Comparison of ENCODE assay signal across 8 mouse cellular contexts in the genomic region with DNA sequence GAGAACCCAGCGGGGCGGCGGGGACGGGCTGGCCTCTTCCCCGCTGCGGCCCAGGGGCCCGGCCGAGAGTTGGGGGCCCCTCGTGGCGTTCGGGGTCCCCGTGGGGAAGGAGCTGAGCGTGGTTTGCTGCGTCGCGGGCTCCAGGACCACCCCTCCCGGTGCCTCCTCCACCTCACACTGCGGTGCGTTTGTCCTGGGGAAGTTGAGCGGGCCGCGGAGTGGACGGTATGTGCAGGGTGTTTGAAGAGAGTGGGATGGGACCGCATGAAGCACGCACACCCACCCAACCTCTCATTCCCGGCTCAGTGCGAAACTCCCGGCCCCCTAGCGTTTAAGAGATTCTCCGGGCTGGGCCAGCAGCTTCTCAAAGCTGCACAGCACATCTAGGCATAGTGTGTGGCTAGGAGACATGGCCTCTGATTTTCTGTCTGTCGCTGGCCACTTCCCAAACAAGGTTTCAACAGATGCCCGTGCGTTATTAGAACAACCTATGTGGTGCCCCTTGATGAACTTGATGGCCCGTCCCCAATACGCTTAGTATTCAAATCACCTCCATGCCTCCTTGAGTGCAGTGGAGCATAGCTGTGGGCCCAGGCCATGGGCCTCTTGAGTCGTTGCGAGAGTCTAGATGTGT. TPM values are rescaled to one million over a fixed set of nuclear protein-coding genes. Genes with fewer than 3 reads are reported as not detected.
DNase-seq lines count a peak whose midpoint lies in the region; ATAC-seq lines count a peak whose summit lies in the region.

No protein-coding gene starts in this region.

- no peaks in the 10 kb centered on the region; the same call in 1 of the 2 replicates for H3K27me3 ChIP-seq in intestine, embryonic 15.5 days (replicated peaks)

- peak overlapping the region; percentile 85 for H3K9ac ChIP-seq in intestine, embryonic 15.5 days

- peak overlapping the region; percentile 90 for H3K4me2 ChIP-seq in intestine, embryonic 15.5 days (replicated peaks)

- ATAC-seq in intestine, embryonic 15.5 days, result peak; percentile 63
- peak; percentile 68 for ATAC-seq in megakaryocyte-erythroid progenitor cell, adult 5-6 weeks (replicated peaks; ENCODE audit: low FRiP score, low TSS enrichment, poor library complexity, severe bottlenecking)

- peak; percentile 80 to 92 for DNase-seq in adrenal gland, adult (ENCODE audit: inconsistent age in 2 of 2, low spot score in 1 of 2)
- DNase-seq in embryo, embryonic 10 days (ENCODE audit: low spot score), result peak; percentile 75
- peak; percentile 63 to 73 for DNase-seq in gastrocnemius, postnatal 4 days (ENCODE audit: low spot score in 2 of 2)
- peak; percentile 33 to 42 for DNase-seq in left cerebral cortex, postnatal 36 days (ENCODE audit: low spot score in 2 of 2)
- peak; percentile 24 to 34 for DNase-seq in right cerebral cortex, postnatal 36 days (ENCODE audit: low spot score in 2 of 2)
- no peak for DNase-seq in MN1 (ENCODE audit: low spot score)

- peak overlapping the region; percentile 84 for H3K4me3 ChIP-seq in intestine, embryonic 15.5 days (replicated peaks)

- WGBS in intestine, embryonic 15.5 days, result 4% methylated on average over 34 of the region's 37 CpGs

- H3K4me1 ChIP-seq in intestine, embryonic 15.5 days (replicated peaks), result peaks cover 25% of the 10 kb centered on the region

- peak overlapping the region; percentile 76 for H3K27ac ChIP-seq in intestine, embryonic 15.5 days

- intact Hi-C loops in left cerebral cortex, postnatal 36 days (cut with DNase I), result loop anchor here (1.0 to 5.0 kb wide), 3 partner anchors 127 to 191 kb away; no protein-coding TSS in a partner anchor

- no peaks in the 10 kb centered on the region for H3K9me3 ChIP-seq in intestine, embryonic 15.5 days

- H3K36me3 ChIP-seq in intestine, embryonic 15.5 days, result no peaks in the 10 kb centered on the region

RNA-seq across cellular contexts. Expression of a gene that starts 0.8 kb away (rescaled TPM):
- 10 to 100 TPM; 18.9 to 20.3 TPM for total RNA-seq in gastrocnemius, postnatal 4 days (2021)
- polyA plus RNA-seq in intestine, embryonic 15.5 days (2015; fragmentation: Nextera tagmentation; extraction: Ambion mirVana), result 3.2 and 4.1 TPM in 2 replicates
- 1 to 10 TPM; 3.2 to 3.9 TPM for total RNA-seq in left cerebral cortex, postnatal 36 days (2021)
- 20.5 and 23.7 TPM in 2 replicates for total RNA-seq in megakaryocyte-erythroid progenitor cell, adult 5-6 weeks (2014; fragmentation: Nextera tagmentation)
- total RNA-seq in megakaryocyte-erythroid progenitor cell, adult 5-6 weeks (2017), result 8.5 and 20.7 TPM in 2 replicates
